Mouse (Mus musculus) gastrocnemius, postnatal 10 days (tissue): ENCODE results near the gene Unc13a. TPM values are rescaled to one million over a fixed set of nuclear protein-coding genes. Genes with fewer than 3 reads are reported as not detected.
A peak's percentile ranks its signal among the peaks of the same experiment; 100 is the strongest.
"Not testable (repeated sequence)": the region's sequence is repeated elsewhere in the genome, so short reads cannot be mapped to it uniquely, and the experiment has no call there.

Experiments used
- DNase-seq: peaks from one replicate; pipeline ENCODE4 v3.0.0; 2021; ENCODE audit warnings: mixed read lengths
- long read RNA-seq, 2 experiments: library from polyadenylated mRNA; stranded (forward); transcript quantifications; one replicate each; pipeline ENCODE4 v2.0.0; 2021
- total RNA-seq, 2 experiments: library from RNA; stranded (reverse); gene quantifications; 2 replicates each; pipeline ENCODE4 v1.2.3; 2021

Gene Unc13a
- total RNA-seq, result under 1 TPM; 0.38 to 0.45 TPM
- long read RNA-seq, experiment 1, result 0 reads
- long read RNA-seq, experiment 2, result 0 reads

DNA sequence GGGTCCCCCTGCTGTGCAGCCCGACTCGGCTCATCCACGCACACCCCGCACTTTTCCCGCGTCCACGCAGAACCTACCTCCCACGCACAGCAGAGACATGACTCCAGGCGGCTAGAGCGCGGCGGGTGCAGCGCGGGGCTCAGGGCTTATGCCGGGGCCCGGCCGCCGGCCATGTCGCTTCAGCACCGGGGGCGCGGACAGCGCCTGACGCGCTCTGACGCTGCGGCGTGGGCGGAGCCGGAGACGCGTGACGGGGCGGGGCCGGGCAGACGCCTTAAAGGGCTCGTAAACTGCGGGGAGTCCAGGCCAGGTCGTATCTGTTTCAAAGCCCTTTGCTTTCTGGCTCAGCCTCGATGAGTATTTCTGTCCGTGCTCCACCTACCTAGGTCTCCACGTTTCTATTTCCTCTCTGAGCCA is at the start of gene Unc13a:
Gene Unc13a (minus strand): TSS at position 209 of the 417 bp plus-strand sequence.
- DNase-seq, result peak; percentile 96

DNA sequence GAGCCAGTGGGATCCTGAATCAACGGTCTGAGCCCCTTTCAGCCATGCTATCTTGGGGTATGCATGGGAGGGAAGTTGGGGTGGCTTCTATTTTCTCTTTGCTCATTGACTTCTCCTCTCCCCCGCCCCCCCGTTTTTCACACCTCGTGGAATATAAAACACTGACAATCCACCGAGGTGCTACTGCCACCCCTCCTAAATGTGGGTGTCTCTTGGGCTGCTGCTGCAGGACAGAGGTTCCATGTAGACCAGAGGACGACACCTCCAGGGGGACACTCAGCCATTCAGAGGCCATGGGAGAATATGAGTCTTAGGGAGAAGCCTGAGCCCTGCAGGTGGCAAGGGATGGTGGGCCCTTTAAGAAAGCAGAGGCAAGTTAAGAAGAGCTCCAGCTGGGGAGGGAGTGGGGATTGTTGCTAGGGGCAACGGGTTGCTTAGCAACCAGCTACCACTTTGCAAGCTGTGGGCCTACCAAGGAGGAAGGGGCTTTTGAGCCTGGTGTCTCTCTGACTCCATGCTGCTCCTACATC is 48.4 kb upstream of the Unc13a start:
- DNase-seq, result no peak

DNA sequence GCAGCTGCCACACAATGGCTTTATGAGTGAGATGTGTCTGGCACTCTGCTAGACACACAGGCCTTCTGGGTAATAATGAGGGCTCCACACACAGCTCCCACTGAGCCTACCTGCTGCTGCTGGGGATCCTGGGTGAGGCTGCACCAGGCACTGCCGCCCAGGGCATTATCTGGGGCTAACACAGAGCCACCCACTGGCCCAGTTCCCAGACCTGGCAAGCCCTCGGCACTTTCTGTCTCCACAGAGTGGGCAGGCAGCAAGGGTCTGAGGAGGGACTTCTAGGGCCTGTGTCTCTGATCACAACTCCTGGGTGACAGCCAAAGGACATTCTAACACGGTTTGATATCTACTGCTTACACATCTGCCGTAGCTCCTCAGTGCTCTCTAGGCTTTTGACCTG is 47.7 kb upstream of the Unc13a start:
- DNase-seq, result no peak

DNA sequence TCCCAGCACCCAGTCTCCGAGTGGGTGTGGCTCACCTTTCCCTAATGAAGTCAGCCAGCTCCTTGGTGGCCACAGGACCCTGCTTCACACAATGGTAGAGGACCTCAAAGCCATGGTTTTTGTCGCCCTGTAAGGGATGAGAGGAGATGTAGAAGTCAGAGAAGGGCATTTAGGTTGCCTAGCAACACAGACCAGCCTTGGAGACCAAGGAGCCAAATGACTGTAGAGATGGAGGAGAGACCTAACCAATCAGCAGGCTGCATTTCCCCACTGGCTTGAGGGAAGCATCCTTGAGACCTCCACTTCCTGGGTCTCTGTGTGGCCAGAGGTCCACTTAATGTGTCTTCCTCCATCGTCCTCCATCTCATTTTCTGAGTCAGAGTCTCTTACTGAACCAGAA is 46.7 kb upstream of the Unc13a start:
- no peak for DNase-seq

DNA sequence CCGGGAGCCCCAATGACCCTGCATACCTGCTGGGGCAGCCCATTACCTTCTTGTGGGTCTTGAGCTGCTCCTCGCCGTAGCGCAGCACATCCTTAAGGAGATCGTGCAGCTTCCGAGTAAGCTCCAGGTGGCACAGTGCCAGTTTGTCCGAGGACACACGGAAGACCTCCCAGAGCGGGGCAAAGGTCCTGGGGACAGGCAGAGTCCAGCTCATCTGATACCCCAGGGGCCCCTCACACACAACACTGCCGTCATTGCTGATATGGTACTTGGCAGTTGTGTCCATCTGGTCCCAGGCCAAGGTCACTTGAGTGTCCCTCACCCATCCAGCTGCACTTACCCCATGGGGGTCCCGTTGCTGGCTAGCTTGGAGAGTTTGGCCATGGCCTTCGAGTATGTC is 45.5 kb upstream of the Unc13a start:
- DNase-seq, result no peak

DNA sequence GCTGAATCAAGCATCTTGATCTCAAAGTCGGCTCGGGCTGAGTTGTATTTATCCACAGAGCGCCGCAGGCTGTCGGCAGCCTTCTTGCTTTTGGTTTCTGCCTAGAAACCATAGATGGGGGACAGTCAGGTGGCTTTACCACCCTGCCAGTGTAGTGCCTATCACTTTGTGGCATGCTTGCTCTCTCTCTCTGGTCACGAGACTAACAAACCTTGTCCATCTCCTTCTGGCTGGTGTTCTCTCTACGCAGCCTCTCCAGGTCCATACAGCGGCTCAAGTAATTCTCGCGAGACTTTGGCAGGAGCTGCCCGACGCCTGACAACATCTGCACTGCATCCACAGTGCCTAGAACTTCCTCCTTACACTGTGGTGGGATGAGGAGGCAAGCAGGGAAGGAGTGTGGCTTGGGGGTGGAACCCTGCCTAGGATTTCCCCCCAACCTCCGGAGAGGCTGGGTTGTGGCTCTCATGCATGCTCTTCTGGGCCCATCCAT is 45.0 kb upstream of the Unc13a start:
- no peak for DNase-seq

DNA sequence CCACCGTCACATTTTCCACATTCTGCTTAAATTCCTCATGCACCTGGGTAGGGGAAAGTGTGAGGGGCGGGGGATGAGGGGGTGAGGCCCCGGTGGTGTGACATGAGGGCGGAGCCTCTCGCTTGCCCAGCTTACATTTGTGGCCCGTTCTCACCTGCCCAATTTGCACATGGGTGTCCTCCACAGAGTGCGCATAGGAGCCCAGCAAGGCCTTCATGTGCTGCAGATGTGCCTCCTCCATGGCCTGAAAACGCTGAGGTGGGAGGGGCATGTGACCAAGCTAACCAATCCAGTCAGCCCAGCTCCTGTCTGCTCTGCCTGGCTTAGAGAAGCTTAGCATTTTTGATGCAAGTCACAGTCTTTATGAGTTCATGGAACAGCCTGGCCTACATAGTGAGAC is 44.0 kb upstream of the Unc13a start:
- no peak for DNase-seq

DNA sequence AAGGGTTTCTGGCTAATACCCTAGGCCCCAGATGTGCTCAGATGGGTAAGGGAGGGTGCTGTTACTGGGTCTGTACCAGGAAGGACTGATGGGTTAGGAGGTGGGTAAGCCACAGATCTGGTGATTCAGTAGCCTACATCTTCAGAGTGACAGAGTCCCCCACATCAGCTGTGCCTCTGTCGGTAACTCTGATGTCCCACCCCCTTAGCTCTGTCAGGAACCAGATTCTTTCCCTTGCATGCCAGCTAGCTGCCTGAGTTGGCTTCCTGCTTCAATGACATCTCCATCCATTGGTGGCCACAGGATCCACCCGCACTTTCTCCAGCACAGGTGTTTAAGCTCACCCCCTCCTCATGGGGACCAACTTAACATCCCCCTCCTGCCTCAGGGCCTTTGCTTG is 40.0 kb upstream of the Unc13a start:
- DNase-seq, result no peak

DNA sequence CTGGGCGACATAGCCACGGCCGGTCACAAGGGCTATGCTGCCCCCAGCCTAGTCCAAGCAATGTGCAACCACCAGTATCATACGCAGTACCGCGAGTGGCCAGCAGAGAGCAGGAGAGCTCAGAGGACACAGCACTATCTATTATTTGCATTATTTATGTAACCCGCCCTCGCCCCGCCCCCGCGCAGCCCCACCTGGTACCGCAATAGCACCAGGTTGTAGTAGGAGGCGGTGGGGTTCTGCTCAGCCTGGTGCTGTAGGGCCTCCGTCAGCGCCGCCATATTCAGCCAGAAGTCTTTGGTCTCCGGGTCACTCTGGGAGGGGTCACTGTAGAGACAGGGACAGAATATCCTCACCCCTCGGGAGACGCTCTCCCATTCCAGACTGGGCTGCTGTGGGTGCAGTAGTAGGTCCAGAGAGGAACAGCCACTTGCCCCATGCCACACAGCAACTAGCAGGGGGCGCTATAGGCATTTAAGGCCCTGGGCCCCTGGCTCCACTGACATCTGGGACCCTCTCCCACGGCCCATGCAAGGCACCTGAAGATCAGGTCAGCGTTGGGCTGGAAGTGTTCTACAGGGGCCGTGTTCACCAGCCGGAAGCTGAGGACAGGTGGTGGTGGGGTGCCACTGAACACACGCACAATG is 38.4 kb upstream of the Unc13a start:
- DNase-seq, result peak; percentile 73

DNA sequence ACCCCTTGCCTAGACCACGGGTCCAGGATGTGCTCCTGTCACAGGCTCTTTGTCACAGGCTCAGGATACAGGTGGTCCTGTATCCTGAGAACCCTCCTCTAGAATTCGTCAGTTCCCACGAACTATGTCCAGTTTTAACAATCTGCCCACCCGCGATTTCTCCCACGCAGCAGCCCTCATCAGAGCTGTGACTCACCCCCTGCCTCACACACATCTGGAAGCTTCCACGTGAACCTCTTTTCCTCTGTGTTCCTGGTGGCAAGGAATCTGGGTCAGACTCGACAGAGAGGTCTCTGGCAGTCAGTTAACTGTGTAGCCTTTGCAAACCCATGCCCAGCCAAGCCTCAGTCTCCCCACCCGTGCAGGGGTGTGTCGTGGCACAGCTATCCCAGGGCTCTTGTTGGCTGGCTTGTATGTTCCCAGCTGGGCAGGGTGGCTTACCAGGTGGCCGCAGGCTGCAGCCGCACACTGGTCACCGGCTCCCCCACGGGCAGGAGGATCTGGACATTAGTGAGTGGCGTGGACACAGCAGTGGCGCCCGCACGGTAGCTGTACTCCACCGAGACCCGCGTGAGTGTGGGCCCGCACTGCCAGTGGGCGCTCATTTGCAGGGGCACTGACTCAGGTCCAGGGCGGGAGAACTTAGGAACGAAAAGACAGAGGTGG is 37.7 kb upstream of the Unc13a start:
- DNase-seq, result no peak

DNA sequence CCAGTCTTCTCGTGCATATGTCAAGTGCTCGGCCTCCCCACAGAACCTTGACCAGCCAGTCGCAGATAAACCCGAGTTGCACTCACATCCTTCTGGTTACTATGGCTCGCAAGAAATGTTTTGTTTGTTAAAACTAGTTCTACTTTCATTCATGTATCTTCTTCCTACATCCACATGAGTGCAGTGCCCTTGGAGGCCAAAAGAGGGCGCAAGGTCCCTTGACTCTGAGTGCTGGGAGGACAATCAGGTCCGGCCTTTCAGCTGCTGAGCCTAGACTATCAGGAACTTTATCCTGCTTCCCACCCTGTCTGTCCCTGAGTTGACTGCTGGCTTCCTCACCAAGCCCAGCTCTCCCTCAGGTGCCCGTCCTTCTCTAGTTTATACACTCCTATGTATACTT is 36.3 kb upstream of the Unc13a start:
- DNase-seq, result peak; percentile 43

DNA sequence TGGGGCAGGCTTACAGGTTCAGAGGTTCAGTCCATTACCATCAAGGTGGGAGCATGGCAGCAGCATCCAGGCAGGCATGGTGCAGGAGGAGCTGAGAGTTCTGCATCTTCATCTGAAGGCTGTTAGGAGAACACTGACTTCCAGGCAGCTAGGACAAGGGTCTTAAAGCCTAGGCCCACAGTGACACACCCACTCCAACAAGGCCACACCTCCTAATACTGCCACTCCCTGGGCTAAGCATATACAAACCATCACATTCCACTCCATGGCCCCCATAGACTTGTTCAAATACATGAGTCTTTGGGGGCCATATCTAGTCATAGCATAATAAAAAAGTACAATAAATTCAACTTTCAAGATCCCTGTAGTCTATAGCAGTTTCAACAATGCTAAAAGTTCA is 31.8 kb upstream of the Unc13a start:
- DNase-seq, result not testable (repeated sequence)

DNA sequence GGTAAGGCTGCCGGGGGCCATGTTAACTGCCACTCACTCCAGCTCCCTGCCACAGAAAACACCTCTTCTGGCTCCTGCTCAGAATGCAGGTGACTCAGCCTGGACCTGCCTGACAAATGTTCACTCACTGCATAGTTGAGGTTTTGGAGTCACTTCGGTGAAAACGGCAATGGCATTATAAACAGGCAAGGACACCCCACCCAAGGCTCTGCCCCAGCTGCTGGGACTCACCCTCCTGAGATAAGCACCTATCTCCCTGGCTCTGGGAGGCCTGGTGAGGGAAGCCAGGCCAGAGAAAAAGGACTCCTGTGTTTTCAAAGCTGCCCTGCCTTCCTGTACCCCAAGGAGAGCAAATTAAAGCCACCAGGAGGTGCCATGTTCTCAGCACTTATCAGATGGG is 31.4 kb upstream of the Unc13a start:
- DNase-seq, result no peak

DNA sequence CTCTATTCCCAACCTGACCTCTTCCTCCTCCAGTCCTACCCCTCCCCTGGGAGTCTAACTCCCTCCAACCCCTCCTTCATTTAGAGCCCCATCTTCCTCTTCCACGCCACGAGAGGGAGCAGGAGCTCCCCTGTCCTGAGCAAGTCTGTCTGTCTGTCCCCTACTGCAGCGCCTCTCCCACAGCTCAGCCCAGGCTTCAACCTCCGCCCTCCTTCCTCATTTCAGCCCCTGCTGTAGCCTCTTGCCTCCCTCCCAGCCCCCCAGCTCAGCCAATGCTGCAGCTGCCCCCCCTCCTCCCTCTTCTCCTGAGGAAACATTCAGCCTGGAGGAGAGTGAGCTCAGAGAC is 30.5 kb upstream of the Unc13a start:
- no peak for DNase-seq

DNA sequence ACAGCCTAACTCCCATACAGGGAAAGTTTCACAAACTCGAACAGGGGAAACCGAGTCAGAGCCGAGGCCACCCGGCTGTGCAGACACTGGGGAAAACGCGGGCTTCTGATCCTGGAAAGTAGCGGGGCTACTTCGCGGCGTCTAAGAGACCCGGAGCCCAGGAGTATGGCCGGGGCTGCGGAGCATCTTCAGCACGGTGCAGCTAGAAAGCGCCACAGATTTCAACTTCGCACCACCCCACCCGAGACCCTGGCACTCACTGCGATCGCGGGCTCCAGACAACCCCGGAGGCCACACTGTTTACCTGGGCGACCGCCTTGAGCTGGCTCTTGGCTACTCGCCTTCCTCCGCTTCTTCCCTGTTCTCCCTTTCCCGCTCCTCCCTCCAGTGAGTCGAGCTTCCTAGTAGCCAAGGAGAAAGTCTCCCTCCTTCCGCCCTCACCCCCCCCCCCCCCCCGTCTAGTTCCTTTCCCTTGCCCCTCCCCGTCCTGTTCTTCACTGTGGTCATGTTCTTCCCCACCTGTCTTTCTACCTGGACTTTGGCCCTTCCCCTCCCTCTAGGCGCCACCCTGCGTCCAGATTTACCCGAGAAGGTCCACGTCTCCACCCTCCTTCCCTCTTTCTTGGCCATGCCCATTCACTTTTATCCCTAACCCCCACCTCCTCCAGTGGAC is 30.0 kb upstream of the Unc13a start, which contains the start of gene B3gnt3:
Gene B3gnt3 (minus strand): TSS at position 376 of the 673 bp plus-strand sequence.
- no peak for DNase-seq

DNA sequence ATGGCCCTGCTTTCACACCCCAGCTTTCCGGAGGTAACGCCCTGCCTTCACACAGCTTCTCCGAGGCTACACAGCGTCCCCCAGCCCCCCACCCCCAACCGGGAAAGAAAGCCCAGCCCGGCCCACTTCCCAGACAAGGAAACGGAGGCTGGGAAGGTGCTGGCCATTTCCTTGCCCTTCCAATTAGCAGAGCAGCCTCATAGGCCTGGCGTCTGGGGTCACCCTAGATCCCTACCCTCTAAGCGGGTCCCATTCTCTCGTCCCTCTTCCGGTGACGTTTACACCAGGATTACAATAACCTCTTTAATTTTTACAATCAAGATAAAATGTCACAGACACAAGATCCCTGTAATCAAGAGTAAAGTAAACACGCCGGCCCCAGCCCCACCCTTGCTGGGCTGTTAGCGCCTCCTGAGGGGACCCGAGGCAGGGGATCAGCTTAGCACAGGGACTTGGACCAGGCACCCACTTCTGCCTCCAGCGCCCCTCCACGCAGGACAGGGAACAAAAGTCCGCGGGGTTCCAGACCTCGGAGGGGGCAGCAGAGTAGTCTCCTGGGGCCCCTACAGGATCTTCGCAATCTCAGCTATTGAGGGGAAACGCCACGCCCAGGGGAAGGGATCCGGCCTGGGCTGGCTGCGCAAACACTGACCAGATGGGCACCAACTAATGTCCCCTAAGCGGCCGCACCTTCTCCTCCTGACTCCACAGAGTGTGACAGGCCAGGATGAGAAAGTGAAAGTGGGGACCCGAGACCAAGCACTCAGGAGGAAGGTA is 29.1 kb upstream of the Unc13a start:
- DNase-seq, result no peak

DNA sequence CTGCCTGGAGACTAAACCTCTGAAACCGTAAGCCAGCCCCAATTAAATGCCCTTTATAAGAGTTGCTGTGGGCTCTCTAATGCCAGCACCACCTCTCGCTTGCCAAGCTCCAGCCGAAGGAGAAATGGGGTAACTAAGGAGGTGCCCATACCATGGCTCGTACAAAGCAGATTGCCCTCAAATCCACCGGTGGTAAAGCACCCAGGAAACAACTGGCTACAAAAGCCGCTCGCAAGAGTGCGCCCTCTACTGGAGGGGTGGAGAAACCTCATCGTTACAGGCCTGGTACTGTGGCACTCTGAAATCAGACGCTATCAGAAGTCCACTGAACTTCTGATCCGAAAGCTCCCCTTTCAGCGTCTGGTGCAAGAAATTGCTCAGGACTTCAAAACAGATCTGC is 23.9 kb upstream of the Unc13a start:
- not testable (repeated sequence) for DNase-seq

DNA sequence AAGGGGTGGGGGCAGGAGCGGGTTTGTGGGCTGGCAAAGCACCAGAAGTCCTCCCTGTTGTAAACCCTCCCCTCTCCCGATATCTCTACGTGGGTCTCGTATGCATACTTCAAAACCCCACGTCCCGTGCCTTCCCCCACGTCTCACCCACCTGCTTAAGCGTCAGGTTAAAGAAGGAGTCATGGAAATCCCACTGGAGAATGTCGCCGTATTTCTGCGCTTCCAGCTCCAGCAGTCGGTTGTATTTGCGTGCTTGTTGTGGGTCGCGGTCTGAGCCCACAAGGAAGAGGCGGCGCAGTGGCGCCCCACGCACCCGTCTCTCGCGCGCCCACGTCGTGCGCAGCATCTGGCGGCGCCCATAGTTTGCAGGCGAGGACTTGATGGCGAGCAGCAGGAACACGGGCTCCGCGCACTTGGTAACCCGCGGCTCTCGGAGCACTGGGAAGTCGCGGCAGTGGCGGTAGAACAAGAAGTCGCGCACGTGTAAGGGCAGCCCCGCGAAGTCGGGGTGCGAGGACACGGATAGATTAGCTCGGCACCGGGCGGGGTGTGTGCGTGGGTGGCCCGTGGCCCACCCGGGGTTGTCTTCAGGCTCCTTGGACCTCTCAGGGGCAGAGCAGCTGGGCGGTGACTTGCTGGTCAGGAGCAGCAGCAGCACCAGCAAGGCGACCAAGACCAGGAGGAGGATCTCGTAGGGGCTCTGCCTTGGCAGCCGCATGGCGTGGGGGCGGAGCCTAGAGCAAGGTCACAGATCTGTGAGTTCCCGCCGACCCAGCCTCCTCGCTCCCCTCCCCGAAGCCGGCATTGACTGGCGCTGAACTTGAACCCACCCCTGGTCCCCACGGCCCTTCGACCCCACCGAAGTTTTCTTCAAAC is 21.8 kb upstream of the Unc13a start:
- no peak for DNase-seq

DNA sequence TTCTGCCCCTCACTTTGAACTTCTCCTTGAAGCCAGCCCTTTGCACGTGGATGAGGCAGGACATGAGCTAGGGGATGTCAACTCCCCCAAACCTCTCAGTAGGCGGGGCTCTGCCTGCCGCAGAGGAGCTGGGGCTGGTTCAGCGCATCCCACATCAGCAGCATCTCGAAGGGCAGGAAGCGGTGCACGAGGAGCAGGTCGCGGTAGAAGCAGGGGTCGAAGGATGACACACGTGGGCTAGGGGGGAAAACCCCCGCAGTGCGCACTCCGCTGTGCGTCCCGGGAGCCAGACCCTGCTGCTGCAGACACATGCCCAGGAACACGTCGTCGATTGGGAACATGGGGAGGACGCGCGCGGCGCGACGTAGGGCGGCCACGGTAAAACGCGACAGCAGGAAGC is 21.0 kb upstream of the Unc13a start:
- no peak for DNase-seq

DNA sequence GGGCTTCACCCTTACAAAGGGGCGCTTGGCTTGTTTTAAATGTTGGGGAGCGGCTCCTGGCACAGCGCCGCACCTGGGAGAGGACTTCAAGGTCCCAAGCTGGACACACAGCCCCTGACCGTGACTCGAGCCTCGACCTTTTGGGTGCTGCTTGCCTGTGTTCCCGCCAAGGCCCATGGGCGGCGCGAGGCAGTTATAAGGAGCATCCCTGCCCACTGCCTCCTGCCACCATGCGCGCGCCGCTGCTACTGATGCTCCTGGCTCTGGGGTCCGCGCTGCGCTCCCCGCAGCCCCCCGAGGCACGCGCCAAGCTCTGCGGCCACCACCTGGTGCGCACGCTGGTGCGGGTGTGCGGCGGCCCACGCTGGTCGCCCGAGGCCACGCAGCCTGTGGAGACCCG is 17.5 kb upstream of the Unc13a start, which contains the start of gene Insl3:
Gene Insl3 (plus strand): TSS at position 187 of the 400 bp plus-strand sequence.
- DNase-seq, result no peak

DNA sequence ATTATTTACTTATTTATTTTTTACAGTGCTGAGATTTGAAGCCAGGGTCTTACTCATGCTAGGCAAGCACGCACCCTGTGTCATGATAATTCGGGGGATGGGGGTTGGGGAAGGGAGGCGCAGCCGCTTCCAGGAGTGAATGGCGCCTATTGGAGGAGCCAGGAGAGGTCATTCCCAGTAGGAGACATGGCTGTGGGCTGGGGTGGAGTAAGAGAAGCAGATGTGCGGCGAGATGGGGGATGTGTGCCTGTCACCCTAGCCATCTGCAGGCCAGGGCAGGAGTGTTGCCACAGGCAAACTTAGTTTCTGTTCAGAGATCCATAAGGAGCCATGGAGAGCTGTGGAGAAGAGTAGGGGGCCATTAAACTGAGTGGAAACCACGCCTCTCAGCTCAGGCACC is 16.1 kb upstream of the Unc13a start:
- DNase-seq, result no peak
